Mouse (Mus musculus): ENCODE data around the gene 4921509C19Rik.

GRCm38 (mm10) chr2:151486496-151486895 is 10.5 kb upstream of the 4921509C19Rik start:
- TF ChIP-seq CTCF (IDR thresholded peaks at IDR 0.05; ENCODE audit: borderline replicate concordance, insufficient read depth, low read length) (no peak), POLR2A (IDR thresholded peaks at IDR 0.05; ENCODE audit: low read depth, low read length) (no peak)

Measured in embryonic fibroblast, embryonic 13.5 days (primary cell).